Mouse (Mus musculus) cerebellum, postnatal 10 days (tissue): ENCODE measurements around the gene Myh7.
A peak's percentile ranks its signal among the peaks of the same experiment; 100 is the strongest.

Experiments used
- DNase-seq, 2 experiments: peaks; one replicate each; pipeline ENCODE4 v3.0.0; 2021; ENCODE audit warnings: mixed read lengths in 2 of 2

Gene Myh7

DNA sequence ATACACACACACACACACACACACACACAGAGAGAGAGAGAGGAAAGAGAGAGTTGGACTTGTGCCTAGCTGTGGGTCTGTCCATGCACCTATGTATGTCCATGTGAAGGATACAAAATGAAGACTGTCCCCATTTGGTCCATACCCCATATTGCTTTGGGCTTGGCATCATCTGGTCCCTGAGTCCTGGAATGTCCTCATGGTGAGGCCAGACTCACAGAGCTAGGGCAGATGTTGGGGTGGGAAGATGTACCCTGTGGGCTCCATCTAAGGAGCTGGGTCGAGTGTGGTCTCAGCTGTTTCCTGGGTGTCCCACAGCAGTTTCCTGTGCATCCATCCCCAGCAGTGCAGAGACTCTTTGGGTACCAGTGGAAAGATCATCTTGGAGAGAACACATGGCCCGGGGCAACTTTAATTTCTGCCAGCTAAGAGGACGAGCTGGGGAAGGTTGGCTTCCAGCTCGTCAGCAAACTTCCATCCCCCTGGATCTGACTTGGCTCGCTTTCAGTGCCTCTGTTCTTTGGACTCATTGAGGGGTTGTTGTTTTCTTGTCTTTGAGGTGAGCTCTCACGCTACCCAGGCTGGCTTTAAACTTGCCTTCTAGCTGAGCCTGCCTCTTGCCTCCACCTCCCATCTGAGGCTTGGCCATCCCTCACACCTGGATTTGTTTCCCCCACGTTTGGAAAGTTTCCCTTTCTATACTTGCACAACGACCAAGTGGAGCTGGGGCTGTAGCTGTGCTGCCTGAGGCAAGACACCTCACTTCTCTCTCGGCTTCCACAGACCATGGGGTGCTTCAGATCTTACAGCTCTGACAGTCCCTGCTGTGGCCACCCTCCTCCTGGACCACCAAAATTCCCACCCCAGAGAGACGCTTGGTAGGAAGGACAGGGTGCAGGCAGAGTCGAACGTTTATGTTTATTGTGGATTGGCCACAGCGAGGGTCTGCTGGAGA, 53.1 kb downstream of the Myh7 start:
- DNase-seq = no peak

DNA sequence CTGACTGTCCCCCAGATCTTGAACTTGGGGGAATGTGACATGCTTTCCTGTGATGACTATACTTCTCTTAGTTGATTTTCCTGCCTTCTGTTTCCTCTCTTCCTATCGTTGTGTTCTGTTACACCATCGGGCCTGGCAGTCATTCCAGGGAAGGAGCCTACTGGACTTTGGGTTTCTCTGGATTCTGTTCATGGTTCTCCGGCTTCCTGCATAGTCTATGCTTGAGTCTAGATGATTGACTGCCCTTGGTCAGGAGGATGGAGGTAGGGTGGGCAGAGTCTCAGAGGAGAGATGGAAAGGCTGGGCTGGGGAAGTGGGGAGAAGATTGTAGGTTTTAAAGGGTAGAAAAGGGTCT, 54.3 kb downstream of the Myh7 start:
- DNase-seq = no peak

GRCm38 (mm10) chr14:54939434-54940175, 54.8 kb downstream of the Myh7 start:
- DNase-seq = peak; percentile 76 to 79

GRCm38 (mm10) chr14:54938431-54939219, 55.8 kb downstream of the Myh7 start:
- DNase-seq = no peak

GRCm38 (mm10) chr14:54937361-54938182, 56.9 kb downstream of the Myh7 start:
- DNase-seq = no peak

DNA sequence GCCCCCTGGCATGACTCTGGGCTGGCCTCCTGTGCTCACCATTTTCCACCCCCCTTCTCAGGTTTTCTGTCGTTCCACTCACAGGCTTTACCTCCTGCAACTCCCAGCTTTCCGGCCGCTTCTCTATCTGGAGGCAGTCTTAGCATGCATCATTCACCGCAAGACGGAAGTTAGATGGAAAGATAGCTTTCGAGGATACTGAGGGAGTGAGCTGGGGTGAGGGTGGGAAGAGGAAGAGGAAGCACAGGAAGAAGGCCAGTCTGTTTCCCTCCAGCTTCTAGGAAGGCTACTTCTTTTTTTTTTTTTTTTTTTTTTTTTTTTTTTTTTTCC, 57.6 kb downstream of the Myh7 start:
- no peak for DNase-seq

DNA sequence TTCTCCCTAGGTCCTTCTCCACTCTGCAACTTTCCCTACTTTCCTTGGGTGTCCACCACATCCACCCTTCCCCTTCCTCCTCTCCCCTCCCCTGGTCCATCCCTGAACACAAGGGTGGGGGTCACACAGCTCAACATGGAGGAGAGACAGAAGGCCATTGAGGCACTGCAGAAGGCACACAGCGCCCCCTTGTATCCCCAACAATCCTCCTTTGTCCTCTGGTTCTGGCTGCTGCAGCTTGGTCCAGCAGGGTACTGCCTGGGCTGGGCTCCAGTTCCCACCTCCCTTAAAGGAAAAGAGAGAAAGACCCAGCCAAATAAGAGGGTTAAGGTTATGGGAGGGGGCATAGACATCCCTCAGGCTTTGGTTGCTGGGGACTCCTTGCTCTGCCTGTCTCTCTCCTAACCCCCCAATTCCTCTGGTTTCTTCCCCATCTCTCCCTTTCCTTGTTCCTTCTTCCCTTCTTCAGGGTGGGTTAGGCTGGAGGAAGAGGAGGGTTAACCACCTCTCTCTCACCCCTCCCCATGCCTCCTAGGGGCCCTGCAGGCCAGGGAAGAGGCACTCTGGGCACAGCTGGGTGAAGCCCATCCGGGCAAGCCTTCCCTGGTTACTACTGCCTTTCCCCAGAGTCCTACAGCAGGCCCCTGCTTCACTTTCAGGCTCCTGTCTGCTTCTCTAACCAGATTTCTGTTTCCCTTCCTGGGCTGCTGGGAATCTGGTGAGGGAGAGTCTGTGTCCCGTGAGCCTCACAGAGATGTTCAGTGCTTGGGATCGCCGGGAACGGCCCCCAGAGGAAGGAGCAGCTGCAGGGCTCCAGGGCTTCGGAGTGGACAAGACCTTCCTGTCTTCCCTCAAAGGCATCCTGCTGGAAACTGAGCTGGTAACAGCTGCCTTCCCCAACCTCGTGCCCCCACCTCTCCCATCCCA, 58.3 kb downstream of the Myh7 start, which contains the start of gene Cmtm5:
Gene Cmtm5 (plus strand): TSS at position 358 of the 927 bp plus-strand sequence.
- peak; percentile 62 to 74 for DNase-seq

GRCm38 (mm10) chr14:54932645-54933150, 61.7 kb downstream of the Myh7 start, which contains the start of gene Il25:
Gene Il25, plus strand, starts transcription at chr14:54932695.
- DNase-seq = no peak

DNA sequence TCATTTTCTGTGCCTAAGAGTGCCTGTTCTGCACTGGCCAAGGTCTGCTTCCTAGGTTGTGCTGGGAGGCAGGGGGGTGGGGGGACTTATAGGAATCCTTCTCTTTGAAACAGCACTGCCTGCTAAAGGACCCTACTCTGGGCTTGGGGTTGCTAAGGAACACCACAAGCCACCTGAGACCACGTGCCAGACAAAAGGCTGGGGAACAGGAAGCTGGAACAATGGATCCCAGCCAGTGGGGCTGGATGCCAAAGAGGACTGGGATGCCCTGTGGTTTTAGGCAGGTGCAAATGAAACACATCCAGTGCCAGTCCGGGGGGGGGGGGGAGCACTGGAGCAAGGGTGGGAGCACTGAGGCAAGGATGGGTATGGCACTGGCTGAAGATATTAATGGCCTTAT, 64.0 kb downstream of the Myh7 start:
- DNase-seq = peak; percentile 67 to 68

- no peak for DNase-seq
Measured at GRCm38 (mm10) chr14:54929801-54930200, 64.6 kb downstream of the Myh7 start.

DNA sequence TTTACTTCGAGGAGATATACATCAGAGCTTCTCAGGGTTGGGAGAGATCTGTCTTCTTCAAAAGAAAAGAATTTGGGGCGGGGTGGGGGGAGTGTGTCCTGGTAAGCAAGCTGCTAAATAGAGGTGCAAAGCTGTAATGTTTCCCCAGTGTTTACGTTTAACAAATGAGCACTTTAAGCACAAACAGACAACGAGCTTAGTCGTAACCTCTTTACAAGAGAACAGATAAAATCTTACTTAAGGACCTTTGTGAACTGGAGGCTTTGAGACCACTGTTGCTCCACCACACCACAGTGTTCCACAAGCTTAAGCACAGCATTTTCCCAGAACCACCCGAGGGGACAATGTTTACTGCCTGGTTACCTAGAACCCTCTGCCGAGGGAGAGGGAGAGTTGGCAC, 67.1 kb downstream of the Myh7 start:
- no peak for DNase-seq

DNA sequence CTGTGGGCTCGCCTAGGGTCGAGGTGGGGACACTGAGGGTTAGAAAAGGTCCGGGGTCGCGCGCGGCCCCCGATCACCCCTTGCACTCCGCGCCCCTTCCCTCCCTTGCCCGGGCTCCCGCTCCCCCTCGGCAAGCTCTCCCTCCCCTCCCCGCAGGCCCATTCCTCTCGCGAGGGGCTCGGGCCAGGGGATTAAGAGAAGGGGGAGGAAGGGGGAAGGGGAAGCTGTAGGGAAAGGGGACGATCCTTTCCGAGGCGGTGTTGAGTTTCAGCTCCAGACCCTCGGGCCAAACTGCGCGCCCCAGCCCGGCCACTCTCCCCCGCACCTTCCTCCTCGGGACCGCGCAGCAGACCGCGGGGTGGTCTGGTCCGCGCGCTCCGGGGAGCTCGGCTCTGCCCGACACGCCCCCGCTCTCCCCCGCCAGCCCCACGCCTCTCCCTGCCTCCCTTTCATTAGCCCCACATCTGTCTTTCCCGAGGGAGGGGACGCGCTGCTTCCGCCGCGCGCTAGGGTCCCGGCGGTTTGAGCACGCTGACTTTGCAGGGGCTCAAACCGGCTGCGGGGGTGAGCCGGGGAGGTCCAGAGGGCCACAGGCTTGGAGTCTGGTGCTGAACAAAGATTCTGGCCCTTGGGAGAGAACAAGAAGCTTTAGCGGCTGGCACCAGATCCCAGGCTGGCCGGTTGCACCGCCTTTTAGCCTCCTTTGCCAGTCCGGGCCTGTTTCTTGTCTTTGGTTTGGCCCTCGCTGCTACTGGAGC, 67.8 kb downstream of the Myh7 start:
- peak; percentile 70 to 72 for DNase-seq

GRCm38 (mm10) chr14:54925349-54926342, 68.8 kb downstream of the Myh7 start, which contains the start of gene Efs:
Gene Efs, minus strand, starts transcription at chr14:54926126.
- DNase-seq = peak; percentile 83 to 85

- DNase-seq = peak; percentile 71 to 81
Measured at GRCm38 (mm10) chr14:54924641-54925348, 69.6 kb downstream of the Myh7 start.
